Mouse (Mus musculus) small intestine, adult 2 months (tissue): ENCODE measurements around the gene Tspan17. TPM values are rescaled to one million over a fixed set of nuclear protein-coding genes. Genes with fewer than 3 reads are reported as not detected.

Source experiments
- H3K27ac ChIP-seq: fragments of 200-500 bp; 2 replicates; pipeline ENCODE4 v1.5.1; 2012; ENCODE audit warnings: low read depth, low read length, control low read depth, inconsistent platforms; ENCODE audit not compliant: insufficient read depth
- H3K27me3 ChIP-seq: fragments of 200-500 bp; 2 replicates; pipeline ENCODE4 v1.6.1; 2012; ENCODE audit warnings: mild to moderate bottlenecking, moderate library complexity, low read length, inconsistent platforms; ENCODE audit not compliant: control insufficient read depth, insufficient read depth
- H3K36me3 ChIP-seq: fragments of 200-500 bp; 2 replicates; pipeline ENCODE4 v1.6.1; 2012; ENCODE audit warnings: mild to moderate bottlenecking, low read length, control low read depth, inconsistent platforms; ENCODE audit not compliant: control insufficient read depth, insufficient read depth
- H3K4me1 ChIP-seq: fragments of 200-500 bp; 2 replicates; pipeline ENCODE4 v1.6.1; 2012; ENCODE audit warnings: low read length, inconsistent platforms, mixed read lengths; ENCODE audit not compliant: control insufficient read depth, insufficient read depth, insufficient read length
- H3K4me3 ChIP-seq: fragments of 200-500 bp; 2 replicates; pipeline ENCODE4 v1.5.1; 2012; ENCODE audit warnings: low read depth, mild to moderate bottlenecking, control low read depth, inconsistent platforms, low read length, moderate library complexity
- CTCF ChIP-seq: fragments of 200-500 bp; IDR thresholded peaks from 2 replicates; pipeline ENCODE4 v1.5.1; 2012; ENCODE audit warnings: low read depth, mild to moderate bottlenecking, control low read depth, inconsistent platforms, low read length, moderate library complexity, mixed read lengths; ENCODE audit not compliant: insufficient replicate concordance, insufficient read length; ENCODE audit errors: extremely low read depth
- POLR2A ChIP-seq: fragments of 200-500 bp; IDR thresholded peaks from 2 replicates; pipeline ENCODE4 v1.6.1; 2012; ENCODE audit warnings: low read depth, mild to moderate bottlenecking, control low read depth, inconsistent platforms, low read length, moderate library complexity
- WGBS: fragments of 180-500 bp; shearing (Covaris S2); methylation state at CpG from one replicate; pipeline ENCODE4 v1.1.7; 2018; 5-methylcytosine and 5-hydroxymethylcytosine counted together
- polyA plus RNA-seq: library from polyadenylated mRNA; depleted of rRNA; stranded (reverse); fragments of >200 nt; gene quantifications from 2 replicates; pipeline ENCODE4 v1.2.3, GENCODE M21; 2012

Gene Tspan17
- polyA plus RNA-seq, 1 experiment, result 16.0 TPM

DNA sequence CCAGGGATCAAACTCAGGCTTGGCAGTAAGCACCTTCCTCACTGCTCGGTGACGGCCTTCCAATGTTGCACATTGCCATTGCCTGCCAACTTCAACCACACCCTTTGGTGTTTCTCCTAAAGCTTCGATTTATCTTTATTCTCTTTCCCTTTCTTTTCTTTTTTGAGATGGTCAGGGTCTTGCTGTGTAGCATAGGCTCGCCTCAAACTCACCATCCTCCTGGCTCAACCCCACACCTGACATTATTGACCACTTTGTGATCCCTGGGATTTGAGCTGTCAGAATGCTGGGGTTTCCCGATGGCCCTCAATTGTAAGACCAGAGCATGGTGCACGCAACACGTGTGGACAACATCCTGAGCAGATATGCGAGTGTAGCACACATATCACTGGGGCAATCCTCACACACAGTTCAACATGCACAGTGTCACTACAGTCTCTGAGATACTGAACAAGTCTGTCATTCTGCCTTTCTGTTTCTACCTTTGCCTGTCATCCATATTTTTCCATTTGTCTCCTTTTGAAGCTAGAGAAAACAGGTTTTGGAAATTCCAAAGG lies 32.9 kb upstream of the Tspan17 start:
- no peak overlapping the region for H3K4me3 ChIP-seq
- no peaks in the 10 kb centered on the region for H3K36me3 ChIP-seq
- TF ChIP-seq CTCF (no peak), POLR2A (no peak)
- no peaks in the 10 kb centered on the region for H3K27me3 ChIP-seq
- 81% methylated on average over 8 of the region's 8 CpGs for WGBS
- H3K4me1 ChIP-seq, result peaks cover 8% of the 10 kb centered on the region; the same call in 1 of the 2 replicates
- H3K27ac ChIP-seq, result no peak overlapping the region

DNA sequence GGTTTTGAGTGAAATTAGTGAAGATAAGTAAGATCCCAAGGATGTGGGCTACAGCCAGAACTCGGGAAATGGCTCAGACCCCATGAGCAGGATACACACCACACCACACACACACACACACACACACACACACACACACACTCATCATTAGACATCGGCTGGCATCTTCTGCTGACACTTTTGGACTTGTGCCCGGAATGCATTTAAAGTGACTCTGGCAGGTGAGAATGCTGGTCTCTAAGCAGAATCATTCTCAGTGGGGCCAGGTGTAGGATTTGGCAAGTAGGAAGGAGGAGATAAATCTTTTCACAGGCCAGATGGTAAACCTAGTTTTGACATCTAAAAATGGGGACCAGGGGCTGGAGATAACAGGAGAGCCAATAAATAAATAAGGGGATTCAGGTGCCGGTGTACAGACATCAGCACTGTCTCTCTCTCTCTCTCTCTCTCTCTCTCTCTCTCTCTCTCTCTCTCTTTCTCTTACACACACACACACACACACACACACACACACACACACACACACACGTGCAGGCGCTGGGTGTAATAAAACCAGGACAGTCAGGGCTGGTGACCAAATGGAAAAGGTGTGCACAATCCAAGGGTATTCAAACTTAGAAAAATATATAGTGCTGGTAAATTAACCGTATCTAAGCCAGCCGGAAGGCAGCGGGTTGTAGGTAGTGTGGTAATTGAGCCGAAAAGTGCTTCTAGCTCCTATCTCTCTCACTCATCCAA lies 31.9 kb upstream of the Tspan17 start:
- no peak overlapping the region for H3K4me3 ChIP-seq
- H3K4me1 ChIP-seq, result peaks cover 8% of the 10 kb centered on the region; the same call in 1 of the 2 replicates
- no peaks in the 10 kb centered on the region for H3K27me3 ChIP-seq
- H3K27ac ChIP-seq, result no peak overlapping the region
- no peaks in the 10 kb centered on the region for H3K36me3 ChIP-seq
- 31% methylated on average over 10 of the region's 10 CpGs for WGBS
- TF ChIP-seq POLR2A (no peak), CTCF (no peak)

DNA sequence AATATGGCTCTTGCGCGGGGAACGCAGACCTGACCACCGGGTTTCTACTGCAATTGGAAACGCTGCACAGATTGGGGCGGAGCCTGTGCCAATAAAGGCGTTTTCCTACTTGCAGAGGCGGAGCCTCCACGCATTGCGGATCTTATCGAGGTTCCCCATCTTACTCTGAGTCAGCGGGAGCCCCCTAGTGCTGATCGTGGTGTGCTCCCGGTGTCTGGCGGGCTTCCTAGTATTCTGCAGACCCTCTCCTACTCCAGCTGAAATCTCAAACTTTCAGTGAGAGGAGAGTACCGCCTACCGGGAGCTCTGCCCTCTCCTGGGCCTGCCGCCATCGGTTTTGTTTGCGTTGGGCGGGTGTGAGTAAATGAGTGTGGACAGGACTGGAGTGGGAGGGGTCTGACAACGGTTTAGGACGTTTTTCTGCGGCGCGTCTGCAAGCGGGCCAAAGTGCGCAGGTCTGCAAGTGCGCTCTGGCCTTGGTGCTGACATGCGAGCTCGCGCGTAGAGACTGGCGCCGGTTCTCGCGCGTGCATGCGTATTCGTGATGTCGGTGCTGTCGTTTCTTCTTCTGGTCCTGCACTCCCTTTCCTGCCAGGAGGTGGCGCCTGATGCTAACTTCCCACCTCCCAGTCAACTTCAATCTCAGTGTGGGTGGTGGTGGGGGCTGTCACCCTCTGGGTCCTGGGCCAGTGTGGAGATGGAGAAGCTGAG lies 31.0 kb upstream of the Tspan17 start:
- TF ChIP-seq CTCF, result peak; percentile 59; the same call in 1 of the 2 replicates
- no peak for TF ChIP-seq POLR2A
- Histone ChIP-seq H3K4me3 (peak overlapping the region; percentile 59), H3K27ac (no peak overlapping the region), H3K36me3 (no peaks in the 10 kb centered on the region), H3K4me1 (peaks cover 8% of the 10 kb centered on the region; the same call in 1 of the 2 replicates), H3K27me3 (no peaks in the 10 kb centered on the region)
- 1% methylated on average over 43 of the region's 43 CpGs for WGBS

DNA sequence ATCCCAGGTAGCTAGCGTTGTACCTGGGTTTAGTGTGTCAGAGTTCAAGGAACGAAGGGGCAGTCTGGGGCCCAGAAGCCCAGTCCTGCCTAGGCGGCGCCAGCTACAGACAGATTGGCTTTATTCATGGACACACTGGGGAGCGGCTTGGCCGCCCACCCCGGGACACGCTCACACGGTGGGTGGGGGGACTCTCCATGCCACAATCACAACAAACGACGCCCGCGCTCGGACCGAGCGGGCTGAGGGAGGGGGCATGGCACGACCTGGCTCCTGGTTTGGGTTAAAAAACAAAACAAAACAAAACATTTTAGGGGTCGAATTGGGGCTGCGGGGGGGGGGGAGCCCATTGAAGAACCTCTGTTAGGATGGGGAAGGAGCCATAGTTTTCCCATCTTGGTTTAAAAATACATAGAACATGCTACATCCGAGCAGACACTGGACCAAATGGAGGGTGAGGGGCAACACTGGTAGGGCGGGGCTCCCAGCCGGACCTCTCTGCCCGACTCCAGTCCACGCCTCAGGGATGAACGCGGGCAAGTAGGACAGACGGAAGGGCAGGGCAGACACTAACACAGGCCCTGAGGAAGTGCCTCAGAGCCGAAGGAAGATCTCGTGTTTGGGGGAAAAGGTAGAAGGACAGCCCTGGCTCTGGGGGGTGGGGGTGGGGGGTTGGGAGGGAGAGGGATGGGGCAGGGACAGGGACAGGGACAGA lies 30.3 kb upstream of the Tspan17 start:
- H3K4me3 ChIP-seq, result peak overlapping the region; percentile 59
- peaks cover 8% of the 10 kb centered on the region; the same call in 1 of the 2 replicates for H3K4me1 ChIP-seq
- TF ChIP-seq CTCF (no peak), POLR2A (no peak)
- WGBS, result 5% methylated on average over 29 of the region's 29 CpGs
- no peak overlapping the region for H3K27ac ChIP-seq
- H3K36me3 ChIP-seq, result no peaks in the 10 kb centered on the region
- H3K27me3 ChIP-seq, result no peaks in the 10 kb centered on the region

DNA sequence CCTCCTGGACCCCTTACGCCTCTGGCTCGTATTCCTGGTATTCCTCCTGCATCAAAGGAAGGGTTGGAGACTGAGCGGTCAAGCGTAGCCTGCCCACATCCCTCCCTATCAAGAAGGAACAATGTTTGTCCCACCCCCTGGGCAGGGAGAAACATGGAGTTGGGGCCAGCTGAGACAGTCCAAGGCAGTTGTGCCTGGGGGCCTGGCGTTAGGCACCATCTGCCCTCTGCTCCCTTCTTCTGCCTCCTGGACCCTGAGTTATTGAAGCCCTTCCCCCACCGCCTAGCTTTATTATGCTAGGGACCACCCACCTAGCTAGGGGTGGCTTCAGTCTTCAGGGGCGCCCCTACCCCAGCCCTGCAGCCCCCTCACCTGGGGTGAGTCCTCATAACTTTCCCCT lies 29.7 kb upstream of the Tspan17 start:
- Histone ChIP-seq H3K4me3 (no peak overlapping the region), H3K4me1 (peaks cover 8% of the 10 kb centered on the region; the same call in 1 of the 2 replicates), H3K36me3 (no peaks in the 10 kb centered on the region), H3K27ac (no peak overlapping the region), H3K27me3 (no peaks in the 10 kb centered on the region)
- no peak for TF ChIP-seq CTCF
- no peak for TF ChIP-seq POLR2A
- 28% methylated on average over 7 of the region's 7 CpGs for WGBS

DNA sequence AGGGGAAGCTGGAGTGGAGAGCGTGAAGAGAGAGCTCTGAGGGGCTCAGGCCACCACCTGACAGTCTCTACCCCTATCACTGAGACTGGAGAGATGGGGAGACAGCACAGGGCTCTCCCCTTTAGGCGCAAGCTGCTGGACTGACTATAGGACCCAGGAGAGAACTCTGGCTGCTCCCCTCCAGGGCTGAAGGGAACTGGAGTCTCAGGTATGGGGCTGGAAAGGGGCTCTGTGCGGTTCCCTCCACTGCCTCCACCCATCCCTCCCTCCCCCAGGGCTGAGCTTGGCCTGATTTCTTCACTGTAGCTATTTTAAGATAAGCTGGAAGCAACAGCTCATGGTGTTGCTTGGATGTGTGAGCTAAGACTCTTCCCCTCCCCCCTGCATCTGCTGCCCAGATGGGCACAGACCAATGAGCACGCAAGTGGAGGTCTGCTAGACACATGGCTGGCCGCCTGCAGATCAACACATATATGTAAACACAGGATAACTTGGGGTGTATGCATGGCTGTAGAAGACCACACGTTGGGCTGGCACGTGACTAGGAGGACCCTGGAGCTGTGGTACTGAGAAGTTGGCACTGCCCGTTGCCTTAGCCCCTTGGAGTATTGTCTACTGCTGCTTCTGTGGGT lies 28.9 kb upstream of the Tspan17 start:
- TF ChIP-seq CTCF (no peak), POLR2A (no peak)
- Histone ChIP-seq H3K27ac (no peak overlapping the region), H3K27me3 (peaks cover 4% of the 10 kb centered on the region), H3K4me1 (peaks cover 8% of the 10 kb centered on the region; the same call in 1 of the 2 replicates), H3K36me3 (no peaks in the 10 kb centered on the region), H3K4me3 (no peak overlapping the region)
- 66% methylated on average over 8 of the region's 8 CpGs for WGBS
